Mouse (Mus musculus): ENCODE measurements at regions not wholly inside any gene's neighbourhood (a gene's known extent, or its start where the extent isn't known, plus 50 kb on each side); places are given as distances from the start of the nearest gene placed in this dataset.

DNA sequence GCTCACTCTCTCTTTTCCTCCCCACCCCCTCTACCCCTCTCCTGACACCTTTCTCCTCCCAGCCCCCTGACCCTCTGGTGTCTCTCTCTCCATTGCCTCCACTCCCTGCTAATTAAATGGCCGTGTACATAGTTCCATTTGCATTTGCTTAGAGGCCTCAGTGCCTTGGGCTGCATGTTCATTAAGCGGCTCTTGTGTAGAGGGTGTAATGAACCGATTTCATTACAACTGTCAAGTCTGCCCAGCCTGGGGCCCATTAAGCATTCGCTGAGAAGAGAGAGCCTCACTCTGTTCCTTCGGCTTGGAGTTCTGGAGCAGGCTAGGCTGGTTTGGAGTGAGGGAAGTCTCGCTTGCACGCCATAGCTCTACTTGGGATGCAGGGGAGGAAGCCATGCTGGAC lies 376.4 kb downstream of the Ptpru start:
- DNase-seq (ENCODE audit: low read depth in 2 of 2, low spot score in 2 of 2): no peak

DNA sequence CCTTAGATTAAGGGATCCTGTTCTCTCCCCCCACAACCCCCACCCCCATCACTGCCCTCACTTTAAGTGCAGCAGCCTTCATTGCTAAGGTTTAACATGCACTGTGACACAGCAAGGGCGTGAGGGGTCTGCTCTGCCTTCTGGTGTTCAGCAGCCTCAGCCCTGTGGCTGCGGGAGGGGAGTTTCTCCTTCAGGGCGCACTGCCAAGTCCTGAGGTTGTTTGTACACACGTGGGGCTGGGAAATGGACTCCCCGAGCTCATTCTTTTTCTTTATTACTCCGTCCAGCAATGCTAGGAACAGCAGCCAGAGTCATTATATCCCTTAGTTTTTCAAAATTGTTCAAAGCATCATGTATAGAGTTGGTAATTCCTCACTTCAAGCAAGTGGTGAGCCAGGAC lies 363.1 kb downstream of the Ptpru start:
- DNase-seq (ENCODE audit: low read depth in 2 of 2, low spot score in 2 of 2): no peak

DNA sequence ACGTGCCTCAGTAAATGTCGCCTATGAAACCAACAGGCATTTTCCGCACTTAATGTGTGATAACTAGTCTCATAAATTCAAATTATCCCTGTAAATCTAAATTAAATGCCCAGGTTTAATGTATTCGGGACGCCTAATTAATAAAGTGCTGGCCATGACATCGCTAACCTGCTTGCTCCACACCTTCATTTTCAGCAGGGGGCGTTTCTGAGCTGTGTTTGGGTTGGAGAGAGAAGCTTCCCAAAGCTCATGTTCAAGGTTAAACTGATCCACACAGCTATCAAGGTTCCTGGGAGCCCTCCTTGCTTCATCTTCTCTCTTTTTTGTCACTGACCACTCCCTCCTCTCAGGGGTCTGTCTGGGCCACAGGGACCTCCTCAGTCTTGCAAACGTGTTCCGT lies 359.2 kb downstream of the Ptpru start:
- no peak for DNase-seq (ENCODE audit: low read depth in 2 of 2, low spot score in 2 of 2)

DNA sequence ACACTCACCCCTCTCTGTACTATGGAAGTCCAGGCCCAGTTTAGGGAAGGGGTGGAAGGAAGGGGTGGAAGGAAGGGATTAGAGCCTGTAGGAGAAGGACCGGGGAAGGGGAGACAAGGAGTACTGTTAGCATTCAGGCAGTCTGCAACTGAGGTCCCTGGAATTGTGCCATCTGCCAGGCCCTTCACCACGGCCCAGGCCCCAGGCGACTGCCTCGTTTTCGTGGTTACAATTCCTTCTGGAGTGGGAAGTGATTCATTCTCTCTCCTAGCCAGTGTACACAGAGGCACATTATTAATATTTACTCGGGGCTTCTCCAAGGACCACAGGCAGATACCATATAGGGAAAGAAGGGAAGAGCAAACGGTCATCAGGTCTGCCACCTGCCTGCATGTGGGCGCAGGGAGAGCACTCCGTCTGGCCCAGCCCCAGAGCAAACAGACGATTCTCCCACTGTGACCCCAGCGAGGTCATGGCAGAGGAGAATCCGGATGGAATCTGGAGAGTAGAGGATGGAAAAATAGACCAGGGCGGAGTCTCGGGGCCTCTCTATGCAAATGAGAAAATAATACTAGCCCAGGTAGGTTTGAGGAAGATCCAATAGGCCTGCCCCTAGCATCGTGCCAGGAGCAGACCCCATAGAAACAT lies 354.0 kb downstream of the Ptpru start:
- DNase-seq (ENCODE audit: low read depth in 2 of 2, low spot score in 2 of 2): no peak

DNA sequence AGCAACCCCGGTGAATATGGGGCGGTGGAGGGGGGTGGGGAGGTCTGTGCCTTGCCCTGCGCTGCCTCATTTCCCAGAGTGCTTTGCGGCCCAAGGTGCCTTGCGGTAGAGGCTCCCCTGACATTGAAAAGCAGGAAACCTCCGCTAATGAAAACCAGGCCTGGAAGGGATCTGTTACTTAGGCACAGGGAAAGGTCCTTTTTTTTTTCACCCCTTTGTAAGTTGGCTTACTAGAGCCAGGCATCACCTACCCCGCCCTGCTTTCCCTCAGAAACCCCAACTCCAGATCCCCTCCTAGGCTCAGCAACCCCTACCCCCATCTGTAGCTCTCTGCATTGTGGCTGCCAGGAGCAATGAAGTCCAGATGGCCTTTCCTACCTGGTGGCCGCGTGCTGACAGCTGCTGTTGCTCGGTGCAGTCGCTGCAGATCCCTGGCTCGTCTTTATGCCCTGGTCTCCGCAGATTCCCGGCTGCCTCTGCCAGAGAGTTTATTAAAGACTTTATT lies 353.4 kb downstream of the Ptpru start:
- DNase-seq (ENCODE audit: low read depth in 2 of 2, low spot score in 2 of 2): no peak

DNA sequence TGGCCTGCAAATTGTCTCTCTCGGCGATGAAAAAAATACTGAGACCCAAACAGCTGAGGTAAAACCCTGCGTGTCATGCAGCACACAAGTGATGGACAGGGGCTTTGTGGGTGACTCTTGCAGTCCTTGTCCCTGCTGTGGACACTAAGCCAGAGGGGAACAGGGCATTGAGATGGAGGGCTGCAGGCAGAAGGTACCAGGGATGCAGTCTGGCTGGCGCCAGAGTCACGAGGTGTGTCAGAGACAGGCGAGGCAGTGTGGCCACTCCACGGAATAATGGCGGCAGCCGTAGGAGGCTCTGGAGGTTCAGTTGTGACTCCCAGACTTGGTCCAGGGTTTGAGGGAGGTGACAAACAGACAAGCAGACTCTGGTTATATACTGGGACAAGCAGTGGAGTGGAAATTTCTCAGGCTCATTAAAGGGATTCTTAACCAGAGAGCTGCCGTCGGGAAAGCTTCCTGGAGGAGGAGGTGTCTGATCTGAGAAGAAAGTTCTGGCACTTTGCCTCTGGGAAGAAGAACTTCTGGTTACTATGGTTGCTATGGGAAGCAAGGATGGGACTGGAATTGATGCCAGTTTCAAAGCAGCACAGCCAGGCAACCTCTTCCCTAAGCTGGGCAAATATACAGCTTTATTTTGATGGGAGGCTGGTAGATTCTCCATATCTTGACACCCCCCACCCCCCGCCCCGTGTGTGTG lies 352.8 kb downstream of the Ptpru start:
- DNase-seq (ENCODE audit: low read depth in 2 of 2, low spot score in 2 of 2): no peak

DNA sequence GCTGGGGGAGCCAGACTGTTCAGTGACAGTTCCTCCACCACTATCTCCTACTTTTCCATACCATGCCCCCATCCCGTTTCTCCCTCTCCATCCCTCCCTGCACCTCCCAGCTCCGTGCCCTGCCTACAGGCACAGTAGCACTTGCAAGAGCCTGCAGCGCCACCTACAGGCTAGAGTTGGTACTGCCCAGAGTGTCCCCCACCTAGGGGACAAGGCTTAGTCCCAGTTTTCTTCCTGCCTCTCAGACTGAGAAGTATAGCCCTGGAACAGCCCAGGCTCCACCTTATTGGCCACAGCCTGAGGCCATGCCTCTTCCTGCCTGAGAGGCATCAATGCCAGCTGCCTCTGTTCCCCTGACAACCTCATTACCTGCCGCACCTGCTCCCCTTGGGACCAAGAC lies 351.3 kb downstream of the Ptpru start:
- peak; percentile 5 to 21 for DNase-seq (ENCODE audit: low read depth in 2 of 2, low spot score in 2 of 2)

DNA sequence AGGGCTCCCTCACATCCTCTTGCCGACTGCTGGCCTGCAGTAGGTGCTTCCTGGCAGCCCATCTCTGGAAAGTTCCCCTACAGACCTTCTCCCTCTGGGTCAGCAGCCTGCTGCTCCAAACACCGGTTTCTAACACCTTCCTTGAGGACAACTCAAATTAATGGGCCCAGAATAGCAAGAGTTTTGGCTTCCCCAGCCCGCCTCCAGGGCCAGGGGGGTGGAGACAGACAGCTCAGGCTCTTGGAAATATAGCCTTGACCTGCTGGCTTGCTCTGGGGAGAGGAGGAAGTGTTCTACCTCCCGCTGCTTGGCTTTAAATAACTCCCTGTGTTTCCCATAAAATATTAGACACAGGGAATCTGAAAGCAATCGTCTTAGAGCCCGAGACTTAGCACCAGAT lies 349.8 kb downstream of the Ptpru start:
- DNase-seq (ENCODE audit: low read depth in 2 of 2, low spot score in 2 of 2): no peak

DNA sequence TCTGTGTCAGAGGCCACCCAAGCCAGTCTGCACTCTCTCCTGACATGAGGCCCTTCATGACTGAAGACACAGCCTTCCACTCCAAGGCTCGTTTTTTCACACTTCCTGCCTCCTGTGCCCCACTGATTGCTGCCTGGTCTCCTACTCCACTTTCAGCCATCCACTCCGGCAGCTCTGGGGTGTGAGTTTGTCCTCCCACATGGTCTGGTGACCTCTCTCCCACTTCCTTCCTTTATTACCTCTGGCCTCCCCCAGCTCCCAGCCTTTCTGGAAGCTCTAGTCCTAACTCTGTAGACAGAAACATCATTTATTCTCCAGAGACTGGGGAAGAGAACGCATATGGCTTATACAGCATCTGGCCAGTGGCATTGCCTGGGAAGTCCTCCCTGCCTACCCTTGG lies 349.0 kb downstream of the Ptpru start:
- DNase-seq (ENCODE audit: low read depth in 2 of 2, low spot score in 2 of 2): no peak

DNA sequence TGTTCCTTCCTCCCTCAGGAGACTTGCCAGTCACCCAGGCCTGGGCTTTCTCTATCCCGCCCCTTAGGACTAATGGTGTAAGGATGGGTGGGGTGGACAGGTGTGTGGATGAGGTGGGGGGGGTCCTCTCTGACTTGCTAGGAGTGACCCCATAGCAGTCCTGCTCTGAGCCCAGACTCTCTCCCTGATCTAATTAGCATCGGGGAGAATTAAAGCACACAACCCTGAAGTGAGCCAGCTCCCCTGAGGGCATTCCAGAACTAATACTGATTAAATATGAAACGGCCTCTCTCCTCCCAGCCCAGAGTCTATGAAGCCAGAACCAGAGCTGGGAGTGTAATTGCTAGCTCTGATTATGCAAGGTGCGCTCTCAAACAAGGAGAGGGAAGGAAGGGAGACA lies 346.1 kb downstream of the Ptpru start:
- DNase-seq (ENCODE audit: low read depth in 2 of 2, low spot score in 2 of 2): no peak

DNA sequence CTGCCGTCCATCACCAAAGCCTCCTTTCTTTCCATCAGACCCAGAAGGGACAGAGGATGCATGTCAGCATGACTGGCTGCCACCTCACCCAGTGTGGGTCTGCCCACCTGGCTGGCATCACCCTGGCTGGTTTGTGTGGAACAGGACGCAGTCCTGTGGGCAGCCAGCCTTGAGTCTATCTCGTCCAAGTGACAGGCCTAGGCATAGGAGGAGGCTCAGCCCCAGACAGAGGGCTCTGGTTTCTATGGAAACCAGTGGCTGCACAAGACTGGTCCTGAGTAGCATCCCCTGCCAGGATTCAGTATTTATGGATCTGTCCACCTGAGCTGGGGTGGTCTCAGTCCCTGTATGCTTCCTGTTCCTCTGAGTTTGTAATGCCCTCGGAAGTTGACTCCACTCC lies 344.4 kb downstream of the Ptpru start:
- no peak for DNase-seq (ENCODE audit: low read depth in 2 of 2, low spot score in 2 of 2)

DNA sequence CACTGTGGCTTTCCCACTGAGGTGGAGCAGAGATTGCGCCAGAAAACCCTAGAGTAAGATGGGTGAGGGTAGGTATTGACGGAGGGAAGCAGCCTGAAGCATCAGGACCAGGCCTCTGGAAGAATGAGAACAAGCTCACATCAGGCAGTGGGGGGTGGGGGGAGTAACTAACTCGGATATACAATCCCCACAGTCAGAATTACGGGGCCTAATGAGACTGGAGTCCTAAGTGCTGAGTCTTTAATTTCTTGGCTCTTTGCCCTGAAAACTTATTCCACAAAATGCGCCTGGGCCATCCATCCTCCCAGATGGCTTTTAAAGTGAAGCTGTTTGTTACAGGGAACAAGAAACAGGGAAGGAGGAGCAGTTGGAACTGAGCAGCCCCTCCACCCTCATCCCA lies 341.2 kb downstream of the Ptpru start:
- DNase-seq (ENCODE audit: low read depth in 2 of 2, low spot score in 2 of 2): no peak

DNA sequence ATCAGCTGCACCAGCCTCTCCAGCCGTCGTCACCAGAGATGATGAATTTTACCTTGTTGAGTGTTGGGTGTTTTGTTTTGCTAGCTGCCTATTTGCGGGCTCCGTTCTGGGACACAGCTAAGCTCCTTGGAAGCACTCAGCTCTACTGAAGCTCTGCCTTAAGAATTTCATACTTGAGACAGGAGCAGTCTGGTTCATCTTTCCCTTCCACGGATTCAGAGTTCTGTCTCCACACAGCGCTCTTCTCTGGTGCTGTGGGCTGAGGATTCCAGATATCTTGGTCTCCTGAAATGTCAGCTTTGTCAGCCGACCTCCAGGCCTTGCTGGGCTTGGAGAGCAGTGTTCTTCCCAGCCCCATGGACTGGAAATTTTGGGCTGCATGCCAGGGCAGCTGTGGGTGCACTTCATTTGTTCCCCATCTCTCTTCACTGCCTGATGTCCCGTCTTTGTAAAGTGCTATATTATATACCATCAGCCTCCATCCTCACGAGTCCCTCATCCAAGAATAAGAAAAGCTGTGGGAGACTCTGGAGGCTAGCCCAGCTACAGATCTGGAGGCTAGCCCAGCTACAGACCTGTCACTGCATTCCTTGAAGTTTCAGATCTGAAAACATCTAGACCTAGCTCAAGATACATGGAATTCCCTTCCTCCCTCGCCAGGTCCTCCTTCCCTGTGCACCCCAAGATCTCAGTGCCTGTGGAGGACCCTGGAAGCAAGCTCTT lies 337.0 kb downstream of the Ptpru start:
- DNase-seq (ENCODE audit: low read depth in 2 of 2, low spot score in 2 of 2): no peak

DNA sequence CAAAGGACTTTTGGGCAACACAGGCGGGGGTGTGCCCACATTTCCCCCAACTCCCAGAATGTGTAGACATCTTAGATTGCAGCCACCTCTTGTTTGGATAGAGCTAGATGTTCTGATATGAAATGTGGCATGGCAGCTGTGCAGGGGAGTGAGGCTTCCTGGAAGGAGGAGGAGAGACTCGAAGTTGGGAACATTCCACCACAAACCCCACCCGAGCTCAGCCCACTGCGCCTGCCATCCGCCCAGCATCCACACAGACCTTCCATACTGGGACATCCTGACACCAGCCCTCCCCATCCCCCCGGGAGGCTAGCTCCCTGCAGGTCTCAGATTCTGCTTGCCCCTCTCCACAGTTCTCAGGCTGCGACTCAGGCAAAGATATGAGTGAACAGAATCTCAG lies 329.9 kb downstream of the Ptpru start:
- DNase-seq (ENCODE audit: low read depth in 2 of 2, low spot score in 2 of 2): no peak

DNA sequence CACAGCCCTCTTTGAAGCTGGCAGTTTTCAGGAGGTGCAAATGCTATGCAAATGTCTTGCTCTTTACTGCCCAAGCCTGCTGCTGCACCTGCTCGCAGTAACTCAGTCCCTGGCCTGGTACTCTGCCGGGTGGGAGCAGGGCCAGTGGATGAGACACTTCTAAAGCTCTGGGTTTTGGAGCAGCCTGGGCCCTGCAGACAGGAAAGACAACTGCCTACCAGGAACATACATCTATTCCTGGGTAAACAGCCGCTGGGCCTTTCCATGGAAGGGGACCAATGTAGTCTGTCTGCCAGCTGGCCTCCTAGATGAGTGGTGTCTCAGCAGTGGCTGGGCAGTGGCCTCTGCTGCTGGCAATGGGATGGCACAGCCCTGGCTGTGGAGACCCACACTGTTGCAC lies 326.5 kb downstream of the Ptpru start:
- DNase-seq (ENCODE audit: low read depth in 2 of 2, low spot score in 2 of 2): no peak

DNA sequence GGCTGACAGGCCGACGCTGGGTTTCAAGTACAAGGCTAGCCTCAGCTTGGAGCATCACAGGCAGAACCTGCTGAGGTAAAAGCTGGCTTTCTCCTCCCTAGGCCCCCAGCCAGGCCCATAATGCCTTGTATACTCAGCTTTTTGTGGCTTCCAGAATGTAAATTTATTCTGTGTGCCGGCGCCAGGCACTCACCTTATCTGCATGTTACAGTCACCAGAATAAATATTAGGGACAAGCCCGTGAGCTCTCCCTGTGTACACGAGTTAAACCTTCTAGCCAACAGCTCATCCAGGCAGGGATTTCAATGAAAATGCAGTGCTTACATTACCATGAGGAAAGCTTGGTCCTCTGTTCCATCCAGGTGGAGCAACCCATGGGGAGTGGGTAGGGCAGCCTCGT lies 325.3 kb downstream of the Ptpru start:
- no peak for DNase-seq (ENCODE audit: low read depth in 2 of 2, low spot score in 2 of 2)

DNA sequence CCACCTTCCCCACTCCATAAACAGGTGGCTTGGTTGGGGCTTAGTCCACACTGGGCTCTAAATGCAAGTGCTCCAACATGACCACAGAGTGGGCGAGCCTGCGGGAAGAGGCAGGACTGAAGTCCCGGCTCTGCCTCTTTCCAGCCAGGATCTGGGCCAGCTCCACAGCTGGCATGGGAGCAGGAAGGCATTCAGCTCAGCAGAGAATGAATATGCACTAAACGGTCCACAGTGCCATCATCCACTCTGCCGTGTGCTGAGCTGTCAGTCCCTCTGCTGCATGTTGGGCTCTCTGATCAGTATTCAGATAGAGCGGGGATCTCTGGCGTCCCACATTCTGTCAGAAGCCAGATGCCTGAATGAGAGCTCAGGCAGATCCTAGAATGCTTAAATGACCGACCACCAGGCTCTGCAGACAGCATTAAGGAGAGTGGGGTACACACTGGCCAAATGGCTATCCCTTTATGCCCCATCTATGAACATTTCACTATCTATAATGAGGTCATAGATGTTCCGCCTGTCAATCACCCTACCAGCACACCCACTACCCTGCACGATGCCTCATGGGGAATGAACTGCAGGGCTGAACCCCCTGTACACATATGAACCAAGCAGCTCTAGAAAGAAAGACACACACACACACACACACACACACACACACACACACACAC lies 317.3 kb downstream of the Ptpru start:
- DNase-seq (ENCODE audit: low read depth in 2 of 2, low spot score in 2 of 2): no peak

DNA sequence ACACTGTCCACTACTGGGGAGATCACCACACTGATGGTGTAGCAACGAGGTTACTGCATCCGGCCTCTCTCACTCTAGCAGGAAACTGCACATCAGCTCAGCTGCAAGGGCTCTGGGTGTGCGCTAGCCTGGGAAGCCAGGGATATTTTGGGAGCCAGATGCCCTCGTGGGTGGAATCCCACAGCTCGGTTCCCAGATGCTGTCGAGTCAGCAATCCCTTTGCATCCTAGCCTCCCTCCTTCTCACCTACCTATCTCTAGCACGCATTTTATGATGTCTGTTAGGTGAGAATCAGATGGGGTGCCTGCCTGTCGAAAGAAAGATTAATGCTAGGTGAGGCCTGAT lies 316.8 kb downstream of the Ptpru start:
- no peak for DNase-seq (ENCODE audit: low read depth in 2 of 2, low spot score in 2 of 2)

DNA sequence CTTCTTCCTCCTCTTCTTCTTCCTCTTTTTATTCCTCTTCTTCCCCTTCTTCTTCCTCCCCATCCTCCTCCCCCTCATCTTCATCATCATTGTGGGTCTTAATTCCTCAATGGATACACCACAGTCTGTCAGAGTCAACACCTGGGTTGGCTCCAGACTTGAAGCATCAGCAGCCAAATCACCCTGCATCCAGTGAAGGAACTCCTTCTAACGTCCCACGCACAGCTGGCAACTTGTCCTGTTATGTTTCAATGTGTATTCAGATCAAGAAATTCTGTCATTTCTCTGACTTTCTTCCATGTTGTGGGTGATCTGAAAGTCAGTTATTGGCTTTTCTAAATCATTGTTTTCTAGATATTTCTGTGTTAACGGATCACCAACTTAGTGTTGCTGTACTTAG lies 312.9 kb downstream of the Ptpru start:
- no peak for DNase-seq (ENCODE audit: low read depth in 2 of 2, low spot score in 2 of 2)

DNA sequence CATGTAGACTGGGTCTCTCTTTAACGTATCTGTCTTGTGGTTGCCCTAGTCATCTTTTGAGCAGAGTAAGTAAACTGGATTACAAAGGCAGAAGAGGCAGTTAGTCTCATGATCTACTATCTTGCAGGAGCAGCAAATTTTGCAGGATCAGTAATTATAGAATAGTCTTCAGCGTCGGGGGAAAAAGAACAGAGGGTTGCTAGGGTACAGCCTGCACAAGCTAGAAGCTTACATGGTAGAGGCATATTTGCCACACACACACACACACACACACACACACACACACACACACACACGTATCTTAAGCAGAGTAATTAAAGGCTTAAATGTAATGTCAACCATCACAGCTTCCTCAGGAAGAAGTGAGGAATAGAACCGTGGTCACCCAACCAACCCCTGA lies 307.6 kb downstream of the Ptpru start:
- DNase-seq (ENCODE audit: low read depth in 2 of 2, low spot score in 2 of 2): no peak

DNA sequence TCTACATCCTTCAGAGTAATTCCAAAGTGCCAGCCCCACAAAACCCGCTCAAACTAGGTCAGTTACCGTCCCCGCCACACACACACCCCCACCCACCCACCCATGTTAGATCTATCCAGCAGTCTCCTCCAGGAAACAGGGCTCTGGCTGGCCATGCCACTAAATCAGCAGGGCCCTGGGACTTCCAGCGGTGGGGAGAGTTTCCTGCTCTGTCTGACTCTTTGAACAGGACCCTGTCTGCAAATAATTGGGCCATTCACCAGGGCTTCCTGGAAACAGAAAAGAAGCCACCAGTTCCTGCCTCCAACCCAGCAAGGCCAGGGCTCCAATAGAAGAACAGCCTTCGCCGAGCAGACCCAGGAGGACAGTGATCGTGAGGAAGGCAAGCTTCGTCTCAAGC lies 307.1 kb downstream of the Ptpru start:
- DNase-seq (ENCODE audit: low read depth in 2 of 2, low spot score in 2 of 2): no peak

DNA sequence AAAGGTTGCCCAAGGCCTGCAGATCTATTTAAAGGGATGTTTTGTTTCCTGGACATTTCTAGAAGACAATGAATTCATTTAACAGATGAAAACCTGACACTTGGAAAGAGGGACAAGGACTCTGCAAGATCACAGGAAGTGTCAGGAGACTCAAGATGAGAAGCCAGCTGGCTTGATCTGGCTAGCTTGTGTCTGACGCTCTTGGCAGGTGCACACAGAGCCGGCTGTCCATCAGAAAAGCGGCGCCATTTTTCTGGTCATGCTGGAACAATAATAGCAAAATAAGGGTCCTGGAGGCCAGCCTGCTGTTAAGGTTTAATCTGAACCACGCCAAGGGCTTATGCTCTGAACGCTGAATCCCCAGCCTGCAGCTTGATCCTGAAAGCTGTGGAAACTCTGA lies 303.3 kb downstream of the Ptpru start:
- no peak for DNase-seq (ENCODE audit: low read depth in 2 of 2, low spot score in 2 of 2)
